Mouse (Mus musculus): Measurements from ENCODE around the gene Tbxas1.

Tbxas1 gene

DNA sequence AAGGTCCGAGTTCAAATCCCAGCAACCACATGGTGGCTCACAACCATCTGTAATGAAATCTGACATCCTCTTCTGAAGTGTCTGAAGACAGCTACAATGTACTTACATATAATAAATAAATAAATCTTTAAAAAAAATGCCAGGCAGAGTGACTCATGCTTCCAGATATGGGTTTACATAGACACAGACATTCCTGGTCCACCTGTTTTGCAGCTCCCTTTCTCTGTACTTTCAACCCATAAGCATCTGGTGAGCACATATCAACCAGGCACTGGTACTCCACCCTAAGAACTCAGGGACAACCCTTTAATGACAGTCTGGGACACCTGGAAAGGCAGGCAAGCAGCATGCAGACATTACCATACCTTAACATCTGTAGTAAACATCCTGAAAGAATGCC is 240.2 kb downstream of the Tbxas1 start:
- DNase-seq (ENCODE audit: low read depth, low spot score): no peak

DNA sequence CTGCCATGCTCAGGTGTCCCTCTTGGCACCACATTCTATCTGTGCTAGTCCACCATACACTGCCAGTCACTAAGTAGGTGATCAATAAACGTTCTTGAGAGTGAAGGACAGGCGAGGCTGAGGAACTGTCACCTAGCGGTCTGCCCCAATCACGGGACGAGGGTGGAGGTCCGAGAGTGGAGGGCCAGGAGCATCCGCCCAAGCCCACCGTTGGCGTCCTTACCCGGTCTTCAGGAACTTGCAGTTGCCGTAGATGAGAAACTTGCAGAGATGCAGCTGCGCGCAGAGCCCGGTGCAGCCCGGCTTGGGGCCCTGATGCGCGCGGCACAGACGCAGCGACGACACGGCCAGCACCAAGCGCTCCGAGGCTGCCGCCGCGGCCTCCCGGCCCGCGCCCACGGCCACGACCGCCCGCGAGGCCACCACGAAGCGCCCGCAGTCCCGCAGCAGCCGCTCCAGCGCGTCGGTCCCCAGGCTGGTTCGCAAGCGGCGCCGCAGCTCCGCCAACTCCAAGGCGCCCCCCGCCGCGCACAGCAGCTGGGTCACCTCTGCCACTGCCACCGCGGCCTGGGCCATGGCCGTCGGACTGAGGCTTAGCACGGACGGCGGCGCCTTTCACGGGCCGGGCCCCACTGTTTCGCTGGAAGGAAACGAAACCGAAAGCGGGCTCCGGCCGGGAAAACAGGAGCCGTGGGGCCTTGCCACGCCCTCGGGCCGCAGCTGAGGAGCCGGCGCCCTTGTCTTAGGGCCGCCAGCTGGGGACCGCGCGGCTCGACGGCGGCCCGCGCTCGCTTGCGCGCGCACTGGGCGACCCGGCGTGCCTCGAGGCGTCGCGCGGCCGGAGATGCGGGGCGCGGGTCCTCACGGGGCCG is 242.6 kb downstream of the Tbxas1 start, which contains the start of gene Parp12:
Gene Parp12, minus strand, starts transcription at position 766 of the 872 bp plus-strand sequence.
- peak; percentile 67 for DNase-seq (ENCODE audit: low read depth, low spot score)

DNA sequence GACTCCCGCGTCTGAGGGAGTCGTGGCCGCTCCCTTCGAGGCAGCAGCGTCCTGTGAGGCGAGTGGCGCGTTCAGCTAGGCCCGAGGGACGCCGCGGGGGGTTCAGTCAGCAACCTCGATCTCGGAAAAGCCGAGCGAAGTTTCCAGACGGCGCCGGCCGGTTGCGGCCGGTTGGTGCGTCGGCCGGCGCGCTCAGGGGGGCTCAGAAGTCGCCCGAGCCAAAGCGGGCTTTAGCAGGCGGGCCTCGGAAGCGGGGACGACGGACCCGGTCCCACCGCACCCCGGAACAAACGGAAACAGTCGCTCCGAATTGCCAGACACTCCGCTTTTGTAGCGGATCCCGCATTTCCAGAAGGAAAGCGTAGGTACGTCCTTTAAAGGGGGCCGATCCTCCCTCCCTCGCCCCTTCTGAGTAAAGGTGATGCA is 243.3 kb downstream of the Tbxas1 start:
- DNase-seq (ENCODE audit: low read depth, low spot score): no peak

DNA sequence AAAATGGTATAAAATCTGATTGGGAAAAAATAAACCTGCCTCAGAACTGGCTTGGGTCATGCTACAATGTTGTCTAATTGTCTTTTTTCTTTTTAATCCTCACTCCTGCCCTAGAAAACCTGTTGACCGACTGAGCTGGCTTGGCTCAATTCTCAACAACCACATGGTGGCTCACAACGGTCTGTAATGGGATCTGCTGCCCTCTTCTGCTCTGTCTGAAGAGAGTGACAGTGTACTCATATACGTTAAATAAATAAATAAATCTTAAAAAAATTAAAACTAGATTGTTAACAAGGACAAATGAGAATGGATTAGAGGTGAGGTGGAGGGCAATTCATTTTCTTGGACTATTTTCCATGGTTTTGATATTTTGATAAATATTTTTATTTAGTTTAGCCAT is 245.5 kb downstream of the Tbxas1 start:
- peak; percentile 45 for DNase-seq (ENCODE audit: low read depth, low spot score)

DNA sequence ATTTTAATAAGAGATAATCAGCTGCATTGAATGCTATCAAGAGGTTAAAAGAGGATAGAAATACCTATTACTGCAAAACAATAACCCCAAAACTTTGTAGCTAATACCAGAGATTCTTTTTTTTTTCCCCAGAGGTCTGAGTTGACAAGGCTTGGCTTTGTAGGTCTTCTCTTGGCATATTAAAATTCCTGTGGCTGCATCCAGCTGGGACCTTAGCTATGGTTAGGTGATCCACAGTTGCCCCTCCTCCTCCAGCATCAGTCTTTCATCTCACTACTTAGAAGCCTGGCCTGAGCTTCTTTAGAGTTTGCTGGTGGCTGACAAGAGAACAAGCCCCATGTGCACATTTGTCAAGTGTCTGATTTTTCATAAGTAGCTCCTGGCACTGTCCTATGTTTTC is 249.5 kb downstream of the Tbxas1 start:
- no peak for DNase-seq (ENCODE audit: low read depth, low spot score)

DNA sequence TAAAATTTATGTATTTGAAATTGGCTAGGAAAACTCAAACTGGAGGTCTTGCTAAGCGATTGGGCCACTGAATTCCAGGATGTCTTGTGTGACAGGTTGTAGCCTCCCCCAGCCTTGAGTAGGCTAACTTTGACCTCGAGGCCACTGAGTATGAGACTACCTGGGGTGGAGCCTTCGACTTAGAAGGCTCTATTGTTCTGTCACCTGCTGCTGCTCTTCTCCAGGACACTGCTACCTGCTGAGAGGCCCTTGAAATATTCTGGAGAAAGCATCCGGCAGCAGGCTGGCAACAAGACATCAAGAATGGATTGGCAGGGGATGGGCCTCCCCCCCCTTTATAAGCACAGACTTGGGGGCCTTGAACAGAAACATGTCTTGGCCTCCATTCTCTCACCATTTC is 256.3 kb downstream of the Tbxas1 start:
- DNase-seq (ENCODE audit: low read depth, low spot score): no peak

DNA sequence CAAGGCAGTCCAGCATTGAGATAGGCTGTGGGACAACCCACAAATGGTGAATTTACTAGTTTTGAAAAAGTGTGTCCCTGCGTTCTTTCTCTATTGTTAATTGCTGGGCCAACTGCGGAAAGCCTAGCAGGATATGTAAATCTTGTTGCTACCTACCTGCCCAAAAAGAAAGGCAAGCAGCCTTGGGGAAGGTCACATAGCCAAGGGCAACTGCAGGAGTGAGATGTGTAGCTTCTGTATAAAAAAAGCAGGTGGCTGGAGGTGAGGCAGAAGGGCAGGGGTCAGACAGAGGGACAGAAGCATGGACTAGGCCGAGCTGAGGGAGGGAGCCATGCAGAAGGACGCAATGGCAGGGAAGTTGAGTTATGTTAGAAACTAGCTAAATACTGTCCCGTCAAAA is 257.4 kb downstream of the Tbxas1 start:
- no peak for DNase-seq (ENCODE audit: low read depth, low spot score)

Data from brain, adult 2 months (tissue).